14 mouse cellular contexts compared by ENCODE assay signal in the genomic region with DNA sequence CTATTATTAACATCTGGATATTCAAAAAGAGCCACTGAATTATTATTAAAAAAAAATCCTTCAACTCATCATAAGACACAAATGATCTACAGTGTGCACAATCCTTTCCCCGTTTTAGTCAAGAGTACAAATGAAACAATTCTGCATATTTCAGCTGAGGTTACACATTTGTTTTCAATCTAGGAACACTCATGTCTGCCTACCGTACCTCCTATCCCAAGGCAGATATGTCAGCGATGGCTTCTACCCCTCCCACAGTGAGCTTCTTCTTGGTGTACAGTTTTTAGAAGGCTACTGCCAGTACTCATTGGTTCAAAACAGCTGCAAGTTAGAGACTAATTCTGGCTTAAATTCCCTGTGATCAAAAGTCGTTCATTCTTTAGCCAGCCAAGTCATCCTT.
DNase-seq lines count a peak whose midpoint lies in the region; ATAC-seq and TF ChIP-seq lines count a peak whose summit lies in the region.
"Had no signal": no experiment of that assay in that cellular context is flagged by ENCODE, and none has a peak within 500 bp of the region (broad histone marks: within the 10 kb centered on the region; RNA-seq: fewer than 3 reads in every experiment).

No protein-coding gene starts in this region.

- peaks cover 9% of the 10 kb centered on the region; the same call in 1 of the 2 replicates for H3K4me1 ChIP-seq in kidney, embryonic 14.5 days (ENCODE audit: control insufficient read depth, insufficient read depth, low read length)
- 0 out of 2 replicates have a peak, but pooled peaks cover 2% of the 10 kb centered on the region for H3K4me1 ChIP-seq in lung, postnatal 0 days (ENCODE audit: insufficient read depth, low read depth, low read length)
- H3K4me1 ChIP-seq in lung, adult 2 months (ENCODE audit: control insufficient read depth, insufficient read depth, low read length) = peaks cover 10% of the 10 kb centered on the region

- TF ChIP-seq EP300 in lung, postnatal 0 days (IDR thresholded peaks at IDR 0.05) = no peak

- H3K4me2 ChIP-seq in kidney, embryonic 14.5 days (replicated peaks; ENCODE audit: low read depth, low read length) = no peak overlapping the region
- H3K4me2 ChIP-seq in lung, postnatal 0 days (replicated peaks; ENCODE audit: low read depth, low read length) = no peak overlapping the region
- H3K4me2 ChIP-seq: limb, embryonic 12.5 days had no signal

- no peak for ATAC-seq in kidney, embryonic 14.5 days (ENCODE audit: low FRiP score, low TSS enrichment)
- peak; percentile 25; the same call in 1 of the 2 replicates for ATAC-seq in lung, postnatal 0 days
- ATAC-seq in activated CD4-positive, CD25-positive, alpha-beta regulatory T cell, adult 4 months = no peak

- no peaks in the 10 kb centered on the region for H3K36me3 ChIP-seq in kidney, embryonic 14.5 days (ENCODE audit: control insufficient read depth, insufficient read depth, low read length)
- H3K36me3 ChIP-seq in lung, postnatal 0 days (ENCODE audit: insufficient read depth, low read length) = no peaks in the 10 kb centered on the region
- H3K36me3 ChIP-seq: limb, embryonic 12.5 days had no signal

- H3K27ac ChIP-seq in gastrocnemius, adult 2 months = peak overlapping the region; percentile 63
- peak overlapping the region; percentile 8; the same call in 1 of the 2 replicates for H3K27ac ChIP-seq in kidney, embryonic 14.5 days (ENCODE audit: low read depth, low read length)
- H3K27ac ChIP-seq in lung, postnatal 0 days (ENCODE audit: low read length) = peak overlapping the region; percentile 60
- H3K27ac ChIP-seq: limb, embryonic 12.5 days had no signal

- H3K27me3 ChIP-seq in kidney, embryonic 14.5 days (ENCODE audit: control insufficient read depth, insufficient read depth, low read length) = no peaks in the 10 kb centered on the region
- no peaks in the 10 kb centered on the region for H3K27me3 ChIP-seq in lung, postnatal 0 days (replicated peaks; ENCODE audit: insufficient read depth, low read length)
- H3K27me3 ChIP-seq: CH12.LX had no signal

- no peak for TF ChIP-seq POLR2A in lung, adult 2 months (IDR thresholded peaks at IDR 0.05; ENCODE audit: borderline replicate concordance, extremely low read depth, low read depth, low read length)

- no peaks in the 10 kb centered on the region for H3K9me3 ChIP-seq in kidney, embryonic 14.5 days (ENCODE audit: control insufficient read depth, low read length)
- no peaks in the 10 kb centered on the region for H3K9me3 ChIP-seq in lung, postnatal 0 days (ENCODE audit: low read length)
- H3K9me3 ChIP-seq: limb, embryonic 12.5 days had no signal

- intact Hi-C loops in gastrocnemius, adult 2 months (cut with DNase I) = loop anchor here (2.0 kb wide), 1 partner anchor 58 kb away; no protein-coding TSS in a partner anchor
- intact Hi-C loops in gastrocnemius, postnatal 36 days (cut with DNase I) = loop anchor here (10.0 kb wide), 1 partner anchor 128 kb away; no protein-coding TSS in a partner anchor

- no peak overlapping the region for H3K9ac ChIP-seq in kidney, embryonic 14.5 days (ENCODE audit: low read depth, low read length)
- no peak overlapping the region for H3K9ac ChIP-seq in lung, postnatal 0 days (replicated peaks; ENCODE audit: low read depth)
- H3K9ac ChIP-seq: limb, embryonic 12.5 days had no signal

- 52% methylated on average over 4 of the region's 4 CpGs for WGBS in kidney, embryonic 14.5 days
- WGBS in lung, postnatal 0 days = 40% methylated on average over 4 of the region's 4 CpGs
- 40% methylated on average over 4 of the region's 4 CpGs for WGBS in lung, adult 2 months

- no peak for TF ChIP-seq CTCF in gastrocnemius, adult 2 months (IDR thresholded peaks at IDR 0.05)
- no peak for TF ChIP-seq CTCF in lung, postnatal 0 days (IDR thresholded peaks at IDR 0.05)
- TF ChIP-seq CTCF in lung, adult 2 months (IDR thresholded peaks at IDR 0.05; ENCODE audit: insufficient read depth, low read length) = no peak

- no peak for DNase-seq in gastrocnemius, adult 2 months
- DNase-seq in gastrocnemius, postnatal 36 days = no peak
- DNase-seq in kidney, adult 8-10 months = no peak
- DNase-seq in lung, postnatal 0 days (ENCODE audit: low spot score) = peak; percentile 39
- DNase-seq in lung, adult 2 months = no peak
- no peak for DNase-seq in layer of hippocampus, adult 18-20 months (ENCODE audit: low spot score in 2 of 2)
- DNase-seq: cerebellum, adult 9-11 months; embryo, embryonic 11 days; right cerebral cortex, postnatal 4 days; thymus, postnatal 25 days had no signal

- H3K4me3 ChIP-seq in gastrocnemius, adult 2 months = no peak overlapping the region
- no peak overlapping the region for H3K4me3 ChIP-seq in kidney, embryonic 14.5 days (ENCODE audit: low read length)
- H3K4me3 ChIP-seq in lung, postnatal 0 days (ENCODE audit: low read depth, low read length) = no peak overlapping the region
- no peak overlapping the region for H3K4me3 ChIP-seq in lung, adult 2 months (replicated peaks; ENCODE audit: extremely low read depth, low read depth, low read length)
- H3K4me3 ChIP-seq: limb, embryonic 12.5 days had no signal

Comparison
In these comparisons a context has a peak if more than half of its experiments do, and no peak if none do; other contexts are left out.
1. H3K27ac ChIP-seq: peak in every context shown above with its lines; median percentile 63 in gastrocnemius, adult 2 months; 60 in lung, postnatal 0 days; 8 in kidney, embryonic 14.5 days.